Mouse (Mus musculus) liver, embryonic 15.5 days (tissue): ENCODE measurements around the gene Tcp11l1. TPM values are rescaled to one million over a fixed set of nuclear protein-coding genes. Genes with fewer than 3 reads are reported as not detected.
A peak's percentile ranks its signal among the peaks of the same experiment; 100 is the strongest.

Source experiments
- ATAC-seq: fragments of 200-750 bp; cut with Nextera tagmentation; 2 replicates; pipeline ENCODE4 v1.8.0; 2017; ENCODE audit warnings: moderate number of reproducible peaks, mild to moderate bottlenecking, moderate library complexity; ENCODE audit not compliant: insufficient read depth
- H3K27ac ChIP-seq: fragments of 300-500 bp; sonication (generic); replicated peaks from 2 replicates; pipeline ENCODE4 v1.5.1; 2015; ENCODE audit warnings: mild to moderate bottlenecking, inconsistent platforms
- H3K27me3 ChIP-seq: fragments of 300-500 bp; sonication (generic); 2 replicates; pipeline ENCODE4 v1.6.1; 2015; ENCODE audit warnings: mild to moderate bottlenecking, inconsistent platforms
- H3K36me3 ChIP-seq: fragments of 300-500 bp; sonication (generic); replicated peaks from 2 replicates; pipeline ENCODE4 v1.6.1; 2015; ENCODE audit warnings: moderate library complexity, mild to moderate bottlenecking, inconsistent platforms
- H3K4me1 ChIP-seq: fragments of 300-500 bp; sonication (generic); replicated peaks from 2 replicates; pipeline ENCODE4 v1.6.1; 2015; ENCODE audit warnings: inconsistent platforms
- H3K4me2 ChIP-seq: fragments of 300-500 bp; sonication (generic); 2 replicates; pipeline ENCODE4 v1.6.1; 2015; ENCODE audit warnings: moderate library complexity, mild to moderate bottlenecking, inconsistent platforms
- H3K4me3 ChIP-seq: fragments of 300-500 bp; sonication (generic); replicated peaks from 2 replicates; pipeline ENCODE4 v1.5.1; 2015; ENCODE audit warnings: mild to moderate bottlenecking, inconsistent platforms
- H3K9ac ChIP-seq: fragments of 300-500 bp; sonication (generic); 2 replicates; pipeline ENCODE4 v1.6.1; 2015; ENCODE audit warnings: moderate library complexity, mild to moderate bottlenecking, inconsistent platforms
- H3K9me3 ChIP-seq: fragments of 300-500 bp; sonication (generic); replicated peaks from 2 replicates; pipeline ENCODE4 v1.6.1; 2016; ENCODE audit warnings: inconsistent platforms
- WGBS: fragments of 180-500 bp; shearing (Covaris S2); methylation state at CpG from one replicate; pipeline ENCODE4 v1.1.7; 2015; ENCODE audit warnings: mixed read lengths; ENCODE audit not compliant: insufficient replicate concordance; 5-methylcytosine and 5-hydroxymethylcytosine counted together
- polyA plus RNA-seq: library from polyadenylated mRNA; unstranded; fragments of >200 nt; fragmentation: Nextera tagmentation; extraction: Ambion mirVana; gene quantifications from 2 replicates; pipeline ENCODE4 v1.2.1, GENCODE M21; 2015

The Tcp11l1 gene
- polyA plus RNA-seq, 1 experiment from 2014 or later: 5.1 TPM

DNA sequence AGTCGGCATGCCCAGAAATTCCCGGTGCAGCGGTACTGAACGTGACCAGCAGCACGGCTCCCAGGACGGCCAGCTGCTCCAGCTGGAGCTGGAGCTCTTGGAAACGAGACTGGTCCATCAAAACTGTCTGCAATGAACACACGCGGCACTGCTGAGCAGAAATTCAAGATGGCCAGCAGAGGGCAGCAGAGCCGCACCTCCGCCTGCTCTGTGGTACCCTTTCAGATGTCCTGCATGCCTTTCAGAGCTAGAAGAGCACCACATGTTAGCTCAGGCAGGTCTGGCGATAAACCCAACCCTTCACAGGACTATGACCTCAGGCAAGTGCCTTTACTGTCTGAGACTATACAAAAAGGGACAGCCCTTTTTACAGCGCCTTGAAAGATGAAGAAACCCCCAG, 26.6 kb downstream of the Tcp11l1 start:
- 7% methylated on average over 13 of the region's 13 CpGs for WGBS
- Histone ChIP-seq H3K27ac (no peak overlapping the region), H3K9me3 (no peaks in the 10 kb centered on the region), H3K36me3 (no peaks in the 10 kb centered on the region), H3K4me3 (no peak overlapping the region), H3K4me1 (peaks cover 19% of the 10 kb centered on the region), H3K4me2 (no peak overlapping the region; the same call in 1 of the 2 replicates), H3K9ac (no peak overlapping the region), H3K27me3 (no peaks in the 10 kb centered on the region)
- ATAC-seq: peak; percentile 45; the same call in 1 of the 2 replicates

DNA sequence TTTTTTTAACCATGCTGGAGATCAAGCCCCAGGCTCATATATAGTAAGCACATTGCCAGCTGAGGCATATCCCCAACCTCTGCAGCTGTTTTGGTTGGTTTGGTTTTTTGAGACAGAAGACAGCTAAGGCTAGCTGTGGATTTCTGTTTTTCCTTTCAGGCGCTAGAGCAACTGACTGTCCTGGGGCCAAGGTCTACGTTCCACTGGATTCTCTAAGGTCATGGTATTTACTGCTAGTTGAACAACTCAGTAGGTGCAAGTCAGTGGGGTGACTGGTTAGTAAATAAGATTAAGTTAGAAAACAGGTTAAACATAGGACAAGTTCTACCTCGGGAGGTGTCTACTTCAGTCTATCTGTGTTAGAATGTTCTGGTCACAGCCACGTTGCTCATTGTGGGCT, 27.2 kb downstream of the Tcp11l1 start:
- no peaks in the 10 kb centered on the region for H3K36me3 ChIP-seq
- peaks cover 18% of the 10 kb centered on the region for H3K4me1 ChIP-seq
- ATAC-seq: no peak
- H3K9ac ChIP-seq: no peak overlapping the region
- no peaks in the 10 kb centered on the region for H3K27me3 ChIP-seq
- 67% methylated on average over 4 of the region's 4 CpGs for WGBS
- H3K4me2 ChIP-seq: no peak overlapping the region
- H3K4me3 ChIP-seq: no peak overlapping the region
- H3K27ac ChIP-seq: no peak overlapping the region
- H3K9me3 ChIP-seq: no peaks in the 10 kb centered on the region

DNA sequence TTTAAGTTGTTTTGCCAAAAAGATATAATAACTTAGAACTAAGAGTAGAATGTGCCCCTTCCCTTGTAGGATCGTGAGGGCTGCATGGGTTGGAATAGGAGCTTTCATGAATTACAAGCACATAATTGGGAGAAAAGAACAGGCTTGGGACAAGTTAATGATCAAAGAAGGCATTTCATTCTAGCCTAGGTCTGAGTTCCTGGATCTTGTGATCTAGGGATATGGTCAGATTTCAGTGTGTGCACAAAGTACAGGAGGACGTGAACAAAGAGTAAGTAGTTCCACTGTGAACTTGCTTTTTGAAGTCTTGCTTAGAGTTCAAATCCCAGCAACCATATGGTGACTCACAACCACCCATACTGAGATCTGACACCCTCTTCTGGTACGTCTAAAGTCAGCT, 34.6 kb downstream of the Tcp11l1 start:
- Histone ChIP-seq H3K4me1 (no peaks in the 10 kb centered on the region), H3K27ac (no peak overlapping the region), H3K36me3 (no peaks in the 10 kb centered on the region), H3K9me3 (no peaks in the 10 kb centered on the region), H3K4me3 (no peak overlapping the region), H3K4me2 (no peak overlapping the region), H3K9ac (no peak overlapping the region), H3K27me3 (no peaks in the 10 kb centered on the region)
- WGBS: 58% methylated on average over 3 of the region's 3 CpGs
- ATAC-seq: no peak

DNA sequence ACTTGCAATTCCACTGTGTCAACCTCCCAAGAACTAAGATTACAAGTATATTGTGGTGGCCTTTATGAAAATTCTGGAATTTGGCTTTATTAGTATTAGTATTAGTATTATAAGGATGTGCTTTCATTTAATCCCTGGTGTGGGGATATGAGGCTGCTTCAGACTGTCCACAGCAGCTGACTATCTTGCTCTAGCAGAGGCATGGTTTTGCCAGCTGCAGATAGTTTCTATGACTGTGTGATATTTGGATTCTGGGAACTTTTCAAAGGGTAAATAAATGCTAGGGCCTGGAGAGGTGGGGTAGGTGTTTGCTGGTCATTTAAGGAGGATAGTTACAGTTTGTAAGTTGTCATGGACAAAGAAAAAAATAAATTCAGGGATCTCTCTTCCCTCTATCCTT, 40.2 kb downstream of the Tcp11l1 start:
- Histone ChIP-seq H3K27ac (no peak overlapping the region), H3K27me3 (no peaks in the 10 kb centered on the region), H3K36me3 (no peaks in the 10 kb centered on the region), H3K9me3 (no peaks in the 10 kb centered on the region), H3K9ac (no peak overlapping the region), H3K4me2 (no peak overlapping the region), H3K4me3 (no peak overlapping the region), H3K4me1 (0 out of 2 replicates have a peak, but pooled peaks cover 4% of the 10 kb centered on the region)
- no peak for ATAC-seq

DNA sequence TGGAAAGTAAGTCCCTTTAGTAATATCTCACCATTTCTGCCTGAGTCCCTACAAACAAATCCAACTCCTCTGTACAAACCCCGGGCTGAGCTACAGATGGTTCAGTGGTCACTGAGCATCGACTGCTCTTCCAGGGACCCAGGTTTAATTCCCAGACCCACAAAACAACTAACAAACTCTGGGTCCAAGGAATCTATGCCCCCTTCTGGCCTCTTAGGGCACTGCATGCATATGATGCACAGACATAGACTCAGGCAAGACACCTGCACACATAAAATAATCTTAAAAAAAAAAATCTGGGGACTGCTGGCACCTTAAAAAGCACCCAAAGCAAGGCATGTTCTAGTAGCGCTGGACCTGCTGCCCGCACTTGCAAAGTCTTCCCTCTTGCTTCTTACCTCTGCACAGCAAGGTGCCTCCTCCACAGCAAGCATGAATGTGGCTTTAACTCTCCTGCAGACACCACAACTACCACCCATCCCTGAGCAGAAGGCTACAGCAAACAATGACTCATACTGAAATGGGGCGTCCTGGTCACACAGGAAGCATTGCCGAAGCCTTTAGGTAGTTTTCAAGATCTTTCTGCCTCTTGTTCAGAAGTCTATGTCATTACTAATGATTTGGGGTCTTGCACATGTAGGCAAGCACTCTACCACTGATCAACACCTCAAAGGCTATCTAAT, 42.7 kb downstream of the Tcp11l1 start:
- Histone ChIP-seq H3K9me3 (no peaks in the 10 kb centered on the region), H3K4me2 (no peak overlapping the region), H3K4me1 (0 out of 2 replicates have a peak, but pooled peaks cover 6% of the 10 kb centered on the region), H3K4me3 (no peak overlapping the region), H3K27ac (no peak overlapping the region), H3K36me3 (peaks cover 18% of the 10 kb centered on the region), H3K27me3 (no peaks in the 10 kb centered on the region), H3K9ac (no peak overlapping the region)
- ATAC-seq: no peak
- WGBS: 71% methylated on average over 6 of the region's 6 CpGs

DNA sequence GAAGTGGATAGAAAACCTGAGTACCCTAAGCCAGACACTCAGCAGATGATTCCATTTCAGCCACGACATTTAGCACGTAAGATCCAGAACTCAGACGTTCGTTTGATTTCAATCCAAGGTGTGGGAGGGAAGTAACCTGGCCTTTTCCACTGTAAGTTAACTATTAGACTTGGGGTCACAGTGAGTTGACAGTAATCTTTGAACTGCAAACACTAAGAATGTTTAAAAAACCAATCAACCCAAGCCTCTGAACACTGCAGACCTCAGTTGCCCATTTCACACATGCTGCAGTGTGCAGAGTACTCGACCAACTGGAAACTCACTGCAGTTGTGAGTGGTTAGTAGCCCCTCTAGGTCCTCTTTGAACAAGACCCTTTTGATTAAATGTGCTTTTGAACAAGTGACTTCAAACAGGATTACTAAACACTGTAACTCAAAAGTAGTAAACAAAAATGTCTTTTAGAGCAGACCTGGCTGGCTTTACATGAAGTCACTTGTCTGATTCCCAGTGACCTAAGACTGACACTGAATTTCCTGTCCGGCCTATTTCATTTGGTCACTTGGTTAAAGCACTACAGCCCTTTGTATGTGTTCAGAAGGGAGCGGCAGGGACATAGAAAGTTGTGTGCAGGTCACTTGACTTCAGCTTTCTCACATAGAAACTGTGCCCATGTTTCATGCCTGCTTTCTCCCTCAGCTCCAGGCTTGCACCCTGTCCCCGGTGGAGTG, 48.4 kb downstream of the Tcp11l1 start:
- Histone ChIP-seq H3K27me3 (no peaks in the 10 kb centered on the region), H3K9ac (no peak overlapping the region), H3K27ac (peak overlapping the region; percentile 62), H3K4me2 (no peak overlapping the region), H3K4me3 (no peak overlapping the region), H3K36me3 (peaks cover 53% of the 10 kb centered on the region), H3K9me3 (no peaks in the 10 kb centered on the region), H3K4me1 (0 out of 2 replicates have a peak, but pooled peaks cover 7% of the 10 kb centered on the region)
- 69% methylated on average over 8 of the region's 8 CpGs for WGBS
- peak; percentile 81 for ATAC-seq

DNA sequence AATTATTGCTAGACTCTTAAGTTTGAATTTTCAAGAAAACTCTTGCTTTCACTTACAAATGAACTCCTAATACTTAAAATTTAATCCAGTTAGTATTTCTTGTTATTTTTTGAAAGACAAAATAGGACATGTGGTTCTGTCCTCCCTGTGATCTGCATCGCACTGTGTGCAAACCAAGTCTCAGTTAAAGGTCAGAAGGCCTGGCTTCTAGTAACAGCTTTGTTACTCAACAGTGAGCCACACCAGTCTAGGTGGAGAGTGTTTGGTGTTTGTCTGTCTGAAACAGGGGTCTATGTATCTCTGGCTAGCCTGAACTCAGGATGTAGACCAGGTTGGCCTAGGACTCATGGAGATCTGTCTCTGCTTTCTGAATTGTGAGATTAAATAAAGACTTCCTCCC, 53.3 kb downstream of the Tcp11l1 start:
- H3K27ac ChIP-seq: no peak overlapping the region
- H3K9me3 ChIP-seq: no peaks in the 10 kb centered on the region
- ATAC-seq: no peak
- no peak overlapping the region for H3K4me3 ChIP-seq
- no peaks in the 10 kb centered on the region for H3K27me3 ChIP-seq
- 0 out of 2 replicates have a peak, but pooled peaks cover 5% of the 10 kb centered on the region for H3K4me1 ChIP-seq
- no peak overlapping the region for H3K4me2 ChIP-seq
- peaks cover 64% of the 10 kb centered on the region for H3K36me3 ChIP-seq
- H3K9ac ChIP-seq: no peak overlapping the region
- 78% methylated on average over 1 of the region's 1 CpGs for WGBS

DNA sequence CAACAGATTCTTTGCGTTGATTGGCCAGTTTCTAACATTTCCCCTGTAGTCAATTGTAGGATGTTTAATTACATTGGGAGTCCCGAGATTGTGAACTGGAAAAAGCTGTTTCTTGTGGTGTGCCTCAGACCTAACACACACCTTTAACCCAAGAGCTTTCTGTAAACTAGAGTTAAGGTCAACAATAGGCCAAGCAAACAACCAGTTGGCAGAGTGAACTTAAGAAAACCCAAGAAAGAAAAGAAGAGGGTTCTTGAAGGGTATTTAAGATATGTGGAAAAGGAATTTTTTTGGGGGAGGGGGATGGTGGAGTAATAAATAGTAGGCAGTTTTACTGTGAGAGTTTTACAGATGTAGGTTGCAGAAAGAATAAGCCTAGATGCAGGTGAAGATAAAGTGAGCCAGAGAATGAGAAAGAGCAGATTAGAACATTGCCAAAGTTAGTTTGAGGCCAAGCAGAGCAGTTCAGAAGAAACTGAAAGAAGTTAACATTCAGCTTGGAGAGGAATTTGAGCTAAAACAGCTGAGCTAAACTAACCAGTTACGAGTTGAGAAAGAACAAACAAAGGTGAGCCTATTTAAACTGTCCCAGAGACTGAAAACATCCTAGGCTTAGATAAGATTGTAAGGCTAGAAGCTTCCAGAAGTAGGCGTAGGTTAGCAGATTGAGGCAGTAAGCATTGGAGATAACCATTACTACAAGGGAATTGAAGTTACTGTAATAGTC, 95.8 kb downstream of the Tcp11l1 start:
- no peaks in the 10 kb centered on the region for H3K9me3 ChIP-seq
- no peak overlapping the region for H3K4me2 ChIP-seq
- H3K27me3 ChIP-seq: no peaks in the 10 kb centered on the region
- no peak overlapping the region for H3K4me3 ChIP-seq
- H3K4me1 ChIP-seq: no peaks in the 10 kb centered on the region
- H3K9ac ChIP-seq: no peak overlapping the region
- 0 out of 2 replicates have a peak, but pooled peaks cover 3% of the 10 kb centered on the region for H3K36me3 ChIP-seq
- peak overlapping the region; percentile 35; the same call in 1 of the 2 replicates for H3K27ac ChIP-seq
- no peak for ATAC-seq
- 70% methylated on average over 4 of the region's 4 CpGs for WGBS

DNA sequence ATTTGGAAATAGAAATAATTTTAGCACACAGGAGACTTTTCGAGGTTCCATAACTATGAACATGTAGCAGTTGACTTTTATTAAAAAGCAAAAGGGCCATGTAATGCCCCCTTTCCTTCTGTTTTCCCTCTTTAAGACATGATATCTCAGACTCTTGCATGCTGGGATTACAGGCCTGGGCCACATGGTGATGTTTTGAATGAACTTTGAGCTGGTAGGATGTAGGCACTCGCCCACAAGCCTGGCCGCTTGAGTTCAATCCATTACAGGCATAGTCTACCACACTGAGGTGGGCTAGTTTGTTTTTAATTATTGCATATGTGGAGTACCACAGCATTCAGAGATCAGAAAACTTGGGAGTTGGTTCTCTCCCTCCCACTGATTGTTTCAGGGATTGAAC, 97.2 kb downstream of the Tcp11l1 start:
- no peak for ATAC-seq
- H3K4me1 ChIP-seq: no peaks in the 10 kb centered on the region
- WGBS: 70% methylated on average over 3 of the region's 3 CpGs

More for the DNA sequence above, 97.2 kb downstream of the Tcp11l1 start:
- H3K4me2 ChIP-seq: no peak overlapping the region
- no peaks in the 10 kb centered on the region for H3K9me3 ChIP-seq
- no peak overlapping the region for H3K9ac ChIP-seq
- peaks cover 6% of the 10 kb centered on the region for H3K36me3 ChIP-seq
- H3K27ac ChIP-seq: no peak overlapping the region
- no peak overlapping the region for H3K4me3 ChIP-seq
- H3K27me3 ChIP-seq: no peaks in the 10 kb centered on the region
